Mouse (Mus musculus): ENCODE results near the gene Ghsr. TPM values are rescaled to one million over a fixed set of nuclear protein-coding genes. Genes with fewer than 3 reads are reported as not detected.

Ghsr gene
- 0.22 TPM for polyA plus RNA-seq (2015; fragmentation: Illumina TruSeq; extraction: RNeasy Lipid Tissue Mini Kit (QIAGEN cat#74804); ENCODE audit: low read depth, low replicate concordance)

DNA sequence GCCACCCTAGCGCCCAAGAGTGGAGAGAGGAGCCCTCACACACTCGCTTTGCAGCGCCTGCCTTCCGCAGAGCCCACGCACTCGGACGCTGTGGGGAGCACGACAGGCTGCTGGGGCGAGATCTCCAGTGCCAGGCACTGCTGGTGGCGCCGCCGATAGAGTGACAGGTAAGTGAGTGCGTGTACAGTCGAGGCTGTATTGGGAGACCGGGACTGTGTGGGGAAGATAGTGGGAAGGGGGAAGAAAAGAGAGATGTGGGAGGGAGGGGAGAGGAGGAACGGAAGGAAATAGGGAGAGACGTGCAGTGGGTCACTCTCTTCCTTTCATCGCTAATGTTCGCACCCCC lies at the start of gene Ghsr:
TSS of gene Ghsr (plus strand) at position 76 of the 346 bp plus-strand sequence.

Other genes starting within 250 kb of the Ghsr start
- gene Ect2, start 217.5 kb upstream of the Ghsr start, polyA plus RNA-seq (2015; fragmentation: Illumina TruSeq; extraction: RNeasy Lipid Tissue Mini Kit (QIAGEN cat#74804); ENCODE audit: low read depth, low replicate concordance): 1.3 TPM
- gene Nceh1, start 188.4 kb upstream of the Ghsr start, polyA plus RNA-seq (2015; fragmentation: Illumina TruSeq; extraction: RNeasy Lipid Tissue Mini Kit (QIAGEN cat#74804); ENCODE audit: low read depth, low replicate concordance): 94.4 TPM
- 1.8 TPM for gene Tnfsf10, start 54.3 kb upstream of the Ghsr start, polyA plus RNA-seq (2015; fragmentation: Illumina TruSeq; extraction: RNeasy Lipid Tissue Mini Kit (QIAGEN cat#74804); ENCODE audit: low read depth, low replicate concordance)

Data from brain, adult 10 weeks (tissue).